Mouse (Mus musculus): ENCODE data around the gene Enah.

The Enah gene

DNA sequence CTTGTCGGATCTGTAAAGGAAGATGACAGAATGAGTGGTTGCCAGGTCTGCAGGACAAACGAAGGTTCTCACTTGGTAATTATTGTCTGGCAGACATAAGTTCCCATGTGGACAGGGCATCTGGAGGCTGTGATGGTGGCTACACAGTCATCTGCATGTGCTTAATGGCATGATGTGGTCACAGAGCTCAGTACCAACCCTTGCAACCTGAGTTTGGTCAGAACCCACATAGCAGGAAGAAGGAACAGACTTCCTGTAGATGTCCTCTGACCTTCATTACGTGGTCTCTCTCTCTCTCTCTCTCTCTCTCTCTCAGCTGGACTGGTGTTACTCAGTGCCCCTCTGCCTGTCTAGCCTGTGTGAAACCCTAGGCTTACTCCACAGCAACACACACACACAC is 147.2 kb downstream of the Enah start:
- DNase-seq = no peak

DNA sequence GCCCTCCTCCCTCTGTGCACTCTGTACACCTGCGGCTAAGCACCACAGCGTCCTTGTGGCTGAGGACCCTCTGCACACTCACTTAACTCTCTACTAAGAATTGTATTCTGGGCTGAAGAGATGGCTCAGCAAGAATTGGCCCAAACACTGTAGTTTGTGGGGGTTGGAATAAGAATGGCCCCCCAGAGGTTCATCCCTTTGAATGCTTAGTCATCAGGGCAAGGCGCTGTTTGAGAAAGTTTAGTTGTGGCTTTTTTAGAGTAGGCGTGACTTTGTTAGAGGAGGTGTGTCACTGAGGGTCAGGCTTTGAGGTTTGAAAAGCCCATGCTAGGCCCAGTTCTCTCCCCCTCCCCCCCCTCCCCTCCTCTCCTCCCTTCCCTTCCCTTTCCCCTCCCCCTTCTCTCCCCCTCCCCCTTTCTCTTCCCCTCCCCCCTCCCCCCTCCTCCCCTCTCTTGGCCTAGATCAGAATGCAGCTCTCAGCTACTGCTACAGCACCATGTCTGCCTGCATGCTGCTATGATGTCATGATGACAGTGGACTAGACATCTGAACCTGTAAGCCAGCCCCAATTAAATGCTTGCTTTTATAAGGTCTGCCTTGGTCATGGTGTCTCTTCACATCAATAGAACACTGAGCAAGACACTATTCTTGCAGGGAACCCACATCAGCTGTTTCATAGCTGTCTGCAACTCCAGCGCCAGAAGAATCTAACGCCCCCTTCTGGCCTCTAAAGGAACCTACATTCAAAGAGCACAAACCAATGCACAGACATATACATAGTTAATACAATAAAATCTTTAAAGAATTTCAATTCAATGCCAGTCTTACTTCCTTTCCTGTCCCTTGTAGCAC is 153.1 kb downstream of the Enah start:
- no peak for DNase-seq

DNA sequence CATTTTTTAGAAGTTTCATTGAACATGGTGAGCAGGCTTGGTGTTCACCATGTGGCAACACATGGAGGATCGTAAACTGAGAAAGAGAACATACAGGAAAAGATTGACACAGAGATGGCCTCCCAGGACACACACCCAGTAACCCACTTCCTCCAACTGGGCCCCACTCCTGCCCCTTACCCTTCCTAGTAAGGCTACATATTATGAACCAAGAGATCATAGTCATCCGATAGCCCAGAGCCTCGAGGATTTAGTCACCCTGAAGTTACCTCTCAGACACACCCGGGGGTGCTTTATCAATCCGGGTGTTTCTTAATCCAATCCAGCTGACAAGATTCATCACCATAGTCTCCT is 153.9 kb downstream of the Enah start:
- DNase-seq = no peak

DNA sequence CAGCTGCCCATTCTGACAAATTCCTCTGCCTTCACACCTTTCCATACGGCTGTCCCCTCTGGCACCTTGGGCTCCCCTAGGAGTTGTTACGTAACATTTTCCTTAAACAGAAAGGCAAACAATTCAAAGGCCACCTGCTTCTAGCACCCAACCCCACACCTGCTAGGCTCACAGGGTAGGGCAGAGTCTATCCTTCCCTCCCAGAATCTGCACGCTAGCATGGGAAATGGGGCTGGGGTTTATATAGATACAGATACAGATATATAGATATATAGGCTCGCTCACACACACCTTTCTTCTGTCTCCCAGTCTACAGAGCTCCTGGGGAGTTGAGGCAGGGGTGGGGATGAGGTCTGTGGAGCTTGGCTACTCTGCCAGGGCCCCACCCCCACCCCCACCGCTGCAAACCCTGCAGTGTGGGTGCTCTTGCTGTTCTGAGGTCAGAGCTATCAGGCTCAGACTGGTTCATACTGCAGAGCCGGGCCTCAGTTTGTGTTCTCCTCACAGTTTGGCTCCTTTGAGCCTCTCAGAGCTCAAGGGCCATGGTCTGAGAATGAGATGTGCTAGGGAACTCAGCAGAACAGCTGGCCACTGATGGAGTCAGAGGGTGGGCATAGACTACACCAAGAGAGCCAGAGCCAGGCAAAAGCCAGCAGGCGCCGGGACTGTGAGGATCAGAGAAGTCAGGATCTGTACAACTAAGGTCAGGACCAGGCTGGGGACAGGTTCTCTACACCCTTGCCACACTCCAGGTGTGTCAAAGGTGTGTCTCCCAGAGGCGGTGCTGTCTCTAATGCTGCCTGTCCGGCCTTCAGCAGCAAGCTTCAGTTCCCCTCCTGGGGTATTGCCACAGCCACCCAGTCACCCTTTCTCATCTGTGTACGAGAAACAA is 154.6 kb downstream of the Enah start:
- DNase-seq = no peak

DNA sequence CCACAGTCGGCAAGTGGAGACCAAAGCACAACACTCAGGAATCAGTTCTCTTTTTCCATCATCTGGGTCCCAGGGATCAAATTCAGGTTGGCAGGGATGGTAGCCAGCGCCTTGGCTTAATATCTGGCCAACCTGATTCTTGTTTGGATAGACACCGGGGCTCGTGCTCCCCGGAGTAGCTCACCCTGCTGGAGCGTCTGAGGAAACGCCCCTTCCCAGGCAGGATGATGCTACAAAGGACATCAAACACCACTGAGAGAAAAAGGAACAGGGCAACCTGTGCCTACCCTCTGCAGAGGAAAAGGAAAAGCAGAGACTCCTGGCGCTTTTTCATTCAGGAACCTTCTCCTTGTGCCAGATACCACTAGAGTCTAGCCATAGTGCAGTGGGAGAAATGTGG is 156.4 kb downstream of the Enah start:
- no peak for DNase-seq

DNA sequence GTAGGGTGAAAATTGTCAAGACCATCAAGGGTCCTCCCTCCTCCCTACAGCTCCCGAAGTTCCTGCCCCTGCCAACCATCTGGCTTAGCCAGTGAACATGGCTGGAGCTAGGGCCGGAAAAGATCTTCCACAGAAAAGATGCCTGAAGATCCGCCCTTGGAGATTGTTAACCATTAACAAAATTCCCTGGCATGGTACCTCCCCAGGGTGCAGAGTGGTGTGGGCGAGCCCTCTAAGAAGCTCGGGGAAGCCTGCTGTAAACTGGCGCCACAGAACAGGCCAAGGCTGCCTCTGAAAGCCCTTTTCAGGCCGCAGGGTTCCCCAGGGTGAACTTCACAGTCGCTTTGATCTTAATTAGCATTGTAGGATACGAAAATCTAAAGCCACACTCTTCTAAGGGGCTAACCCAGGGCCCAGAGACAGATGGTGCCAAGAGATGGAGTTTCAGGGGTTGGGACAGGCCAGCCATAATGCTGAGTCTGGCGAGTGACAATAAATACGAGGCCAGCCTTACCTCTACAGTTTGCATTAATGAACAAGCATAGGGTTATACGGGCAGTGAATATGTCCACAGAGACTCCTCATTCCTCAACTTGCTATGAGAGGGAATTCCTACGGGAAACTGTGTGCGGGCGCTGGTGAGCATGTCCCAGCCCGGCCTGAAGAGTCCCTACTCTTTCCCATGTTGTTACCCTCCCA is 157.0 kb downstream of the Enah start:
- no peak for DNase-seq

DNA sequence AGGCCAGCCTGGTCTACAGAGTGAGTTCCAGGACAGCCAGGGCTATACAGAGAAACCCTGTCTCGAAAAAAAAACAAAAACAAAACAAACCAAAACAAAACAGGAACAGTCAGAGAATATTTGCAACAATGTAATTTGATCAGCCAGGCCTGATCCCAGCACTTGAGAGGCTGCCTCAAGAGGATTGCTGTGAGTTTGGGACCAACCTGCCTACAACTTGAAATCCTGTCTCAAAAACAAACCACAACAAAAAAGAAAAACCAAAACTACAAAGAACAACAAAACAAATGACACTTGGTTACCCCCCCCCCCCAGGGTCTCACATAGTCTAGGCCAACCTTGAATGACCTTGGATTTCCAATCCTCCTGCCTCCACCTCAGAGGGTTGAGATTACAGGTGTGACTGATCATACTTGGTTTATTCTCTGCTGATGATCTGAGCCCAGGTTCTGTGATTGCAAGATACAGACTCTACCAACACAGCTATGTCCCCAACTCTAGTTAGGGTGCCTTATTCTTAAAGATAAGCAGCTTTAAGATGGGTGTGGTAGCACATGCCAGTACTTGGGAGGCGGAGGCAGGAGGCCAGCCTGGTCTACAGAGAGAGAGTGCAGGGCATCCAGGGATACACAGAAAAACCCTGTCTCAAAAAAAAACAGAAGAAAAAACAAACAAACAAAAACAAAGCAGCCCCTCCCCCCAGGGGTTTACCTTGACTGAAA is 158.4 kb downstream of the Enah start:
- DNase-seq = peak; percentile 42

DNA sequence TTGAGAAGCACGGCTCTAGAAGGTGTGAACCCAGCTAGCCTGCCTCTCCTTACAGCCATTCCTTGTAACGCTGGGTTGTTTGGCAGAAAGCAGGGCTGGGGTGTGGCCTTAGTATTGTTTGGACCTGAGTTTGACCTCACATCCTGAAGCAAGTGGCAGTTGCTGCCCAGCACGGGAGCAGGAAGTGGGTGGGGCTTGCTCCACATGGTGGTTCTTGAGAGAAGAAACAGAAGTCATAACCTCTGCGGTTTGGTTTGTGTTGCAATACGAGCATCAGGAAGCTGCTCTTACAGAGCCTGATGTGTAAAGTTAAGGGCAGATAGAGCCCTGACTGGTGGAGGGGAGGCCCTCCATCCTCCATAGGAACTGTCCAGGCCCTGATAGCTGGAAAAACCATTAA is 159.1 kb downstream of the Enah start:
- peak; percentile 79 for DNase-seq

DNA sequence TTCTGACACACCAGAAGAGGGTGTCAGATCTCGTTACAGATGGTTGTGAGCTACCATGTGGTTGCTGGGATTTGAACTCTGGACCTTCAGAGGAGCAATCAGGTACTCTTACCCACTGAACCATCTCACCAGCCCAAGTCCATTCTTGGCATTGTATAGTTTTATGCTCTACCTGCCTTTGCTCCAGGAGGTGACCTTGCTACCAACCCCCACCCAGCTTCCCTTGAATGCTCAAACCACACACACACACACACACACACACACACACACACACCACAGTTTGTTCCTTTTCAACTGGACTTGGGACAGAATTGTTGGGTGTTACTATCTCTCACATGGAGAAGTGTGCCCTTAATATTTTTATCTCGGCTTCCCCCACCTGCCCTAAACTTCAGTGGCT is 163.5 kb downstream of the Enah start:
- no peak for DNase-seq

DNA sequence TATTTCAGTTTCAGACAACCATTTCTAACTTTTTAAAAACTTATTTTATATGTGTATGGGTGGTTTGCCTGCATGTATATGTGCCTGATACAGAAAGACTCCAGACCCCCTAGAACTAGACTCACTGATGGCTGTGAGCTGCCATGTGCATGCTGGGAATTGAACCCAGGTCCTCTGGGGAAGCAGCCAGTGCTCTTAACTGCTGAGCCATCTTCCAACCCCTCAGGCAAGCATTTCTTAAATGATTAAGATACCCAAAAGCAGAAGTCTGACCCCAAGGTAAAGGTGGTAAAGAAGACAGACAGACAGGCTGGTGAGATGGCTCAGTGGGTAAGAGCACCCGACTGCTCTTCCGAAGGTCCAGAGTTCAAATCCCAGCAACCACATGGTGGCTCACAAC is 165.0 kb downstream of the Enah start:
- DNase-seq = no peak

DNA sequence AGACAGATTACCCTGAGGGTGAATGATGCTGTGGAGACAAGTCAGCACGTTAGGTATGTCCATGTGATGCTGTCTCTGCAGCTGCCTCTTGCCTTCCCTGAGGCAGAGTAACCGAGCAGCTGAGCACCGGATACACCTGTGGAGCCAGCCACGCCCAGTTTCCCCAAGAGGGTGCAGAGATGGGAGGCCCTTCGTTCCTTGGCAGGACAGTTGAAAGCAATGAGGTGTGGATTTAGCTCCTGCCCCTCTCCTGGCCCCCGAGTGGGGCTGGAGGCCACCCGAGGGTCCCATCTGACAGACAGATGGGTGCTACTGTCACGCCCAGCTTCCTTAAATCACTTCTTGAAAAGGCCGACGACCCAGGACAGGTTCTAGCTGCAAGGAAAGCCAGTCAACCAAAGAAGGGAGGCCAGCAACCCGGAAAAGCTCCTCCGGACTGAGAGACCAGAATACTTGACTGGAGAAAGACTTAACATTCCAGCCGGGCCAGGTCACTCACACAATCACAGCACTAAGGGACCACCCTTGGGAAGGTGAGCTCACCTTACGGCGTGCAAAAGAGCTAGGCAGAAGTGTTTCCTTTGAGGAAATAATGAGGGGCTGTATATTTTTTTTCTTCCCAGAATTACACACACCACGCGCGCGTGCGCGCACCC is 166.6 kb downstream of the Enah start:
- DNase-seq = peak; percentile 23

DNA sequence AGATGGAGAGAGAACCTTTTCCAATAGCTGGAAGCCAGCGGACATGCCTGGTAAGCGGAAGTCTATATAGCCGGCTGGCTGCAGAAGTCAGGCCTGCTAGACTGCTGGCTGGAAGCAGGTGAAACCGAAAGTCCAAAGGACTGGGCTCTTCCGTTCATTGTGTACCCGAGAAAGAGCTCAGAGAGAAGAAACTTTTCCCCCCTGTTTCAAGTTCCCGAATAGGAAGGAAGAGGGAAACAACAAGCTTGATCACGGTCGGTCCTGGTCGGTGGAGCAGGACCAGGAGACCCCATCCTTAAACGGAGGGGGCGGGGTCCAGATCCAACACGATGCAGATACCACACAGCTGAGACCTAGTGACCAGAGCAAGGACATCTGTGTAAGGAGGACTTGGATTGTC is 167.3 kb downstream of the Enah start:
- DNase-seq = no peak

DNA sequence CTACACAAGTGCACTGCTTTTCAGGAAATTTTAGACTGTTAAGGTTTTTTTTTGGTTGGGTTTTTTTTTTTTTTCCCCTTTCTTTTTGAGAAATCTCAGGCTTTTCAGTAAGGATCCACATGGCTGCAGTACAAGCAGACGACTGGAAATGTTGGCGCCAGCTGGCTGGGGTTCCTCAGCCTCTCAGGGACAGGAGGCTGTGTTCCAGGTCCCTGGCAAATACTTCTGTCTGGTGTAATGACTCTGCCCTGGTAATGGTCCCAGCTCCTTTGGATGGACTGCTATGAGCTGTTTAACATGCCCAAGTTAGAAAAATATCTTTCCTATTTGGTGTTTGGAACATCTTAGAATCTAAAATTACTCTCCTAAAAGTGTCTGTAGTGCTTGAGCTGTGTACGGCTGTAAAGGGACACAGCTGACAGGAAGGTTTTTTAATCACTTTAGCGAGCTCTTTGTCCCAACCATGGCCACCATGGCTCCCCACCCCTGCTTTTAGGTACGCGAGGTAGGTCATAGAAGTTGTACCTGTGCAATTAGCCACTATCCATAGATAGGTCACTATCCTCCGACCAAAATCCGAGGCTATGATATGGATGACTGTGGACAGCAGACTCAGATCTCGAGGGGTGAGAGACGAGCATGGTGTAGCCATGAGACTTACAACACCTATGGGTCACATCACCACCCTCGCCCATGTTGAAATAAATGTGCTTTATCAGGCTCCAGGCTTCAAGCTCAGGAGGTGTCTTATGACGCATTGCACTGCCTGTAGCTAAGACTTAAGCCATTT is 168.1 kb downstream of the Enah start:
- DNase-seq = no peak

DNA sequence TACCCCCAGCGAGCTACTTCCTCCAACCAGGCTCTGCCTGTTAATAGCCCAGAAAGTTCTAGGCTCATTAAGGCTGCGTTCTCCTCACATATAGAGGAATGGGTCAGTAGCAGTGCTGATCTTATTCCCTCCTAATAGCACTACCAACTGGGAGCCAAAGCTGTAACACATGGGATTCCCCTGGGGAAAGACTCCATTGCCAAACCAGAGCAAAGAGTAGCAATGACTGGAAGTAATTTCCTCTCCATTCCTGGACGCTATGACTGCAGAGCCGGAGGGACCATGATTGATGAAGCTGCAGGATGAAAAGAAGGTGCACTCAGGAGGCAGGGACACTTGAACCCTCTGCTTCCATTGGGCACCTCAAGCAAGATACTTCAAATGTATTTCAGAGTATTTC is 169.3 kb downstream of the Enah start:
- no peak for DNase-seq

DNA sequence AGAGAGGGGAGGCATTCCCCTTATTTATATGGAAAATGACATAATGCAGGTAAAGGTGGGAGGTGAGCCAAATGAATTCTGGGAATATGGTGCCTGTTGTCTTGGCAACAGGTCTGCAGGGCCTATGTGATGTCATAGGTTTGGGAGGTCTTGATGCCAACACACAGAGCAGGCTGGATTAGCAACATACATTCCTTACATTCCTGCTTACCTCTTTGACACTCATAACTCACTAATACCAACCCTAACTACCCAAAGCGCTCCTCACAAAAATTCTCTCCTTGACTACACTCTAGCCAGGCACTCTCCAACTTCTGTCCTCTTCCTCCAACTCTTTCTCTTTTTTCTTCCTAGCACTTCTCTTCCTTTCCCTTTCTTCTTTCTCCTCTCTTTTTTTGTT is 171.6 kb downstream of the Enah start:
- no peak for DNase-seq

DNA sequence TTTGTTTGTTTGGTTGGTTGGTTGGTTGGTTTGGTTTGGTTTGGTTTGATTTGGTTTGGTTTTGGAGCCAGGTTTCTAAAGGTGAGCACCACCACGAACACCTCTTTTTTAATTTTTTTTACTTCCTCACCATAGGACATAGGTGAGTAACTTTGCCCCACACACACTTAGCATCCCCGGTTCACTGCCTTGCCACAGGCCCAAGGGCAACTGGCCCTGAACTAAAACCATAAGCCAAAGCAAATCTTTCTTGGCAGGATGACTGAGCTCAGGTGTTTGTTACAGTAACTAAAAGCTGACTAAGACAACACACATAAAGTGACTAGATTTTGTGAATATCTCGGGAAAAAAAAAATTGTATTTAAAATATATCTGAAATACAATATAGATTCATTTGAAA is 172.4 kb downstream of the Enah start:
- no peak for DNase-seq
